Mouse (Mus musculus): ENCODE measurements around the gene Eif2b5. TPM values are rescaled to one million over a fixed set of nuclear protein-coding genes. Genes with fewer than 3 reads are reported as not detected.

Gene Eif2b5
- 10 to 100 TPM; 70.2 to 83.7 TPM for polyA plus RNA-seq (2017; shearing (Covaris generic))

DNA sequence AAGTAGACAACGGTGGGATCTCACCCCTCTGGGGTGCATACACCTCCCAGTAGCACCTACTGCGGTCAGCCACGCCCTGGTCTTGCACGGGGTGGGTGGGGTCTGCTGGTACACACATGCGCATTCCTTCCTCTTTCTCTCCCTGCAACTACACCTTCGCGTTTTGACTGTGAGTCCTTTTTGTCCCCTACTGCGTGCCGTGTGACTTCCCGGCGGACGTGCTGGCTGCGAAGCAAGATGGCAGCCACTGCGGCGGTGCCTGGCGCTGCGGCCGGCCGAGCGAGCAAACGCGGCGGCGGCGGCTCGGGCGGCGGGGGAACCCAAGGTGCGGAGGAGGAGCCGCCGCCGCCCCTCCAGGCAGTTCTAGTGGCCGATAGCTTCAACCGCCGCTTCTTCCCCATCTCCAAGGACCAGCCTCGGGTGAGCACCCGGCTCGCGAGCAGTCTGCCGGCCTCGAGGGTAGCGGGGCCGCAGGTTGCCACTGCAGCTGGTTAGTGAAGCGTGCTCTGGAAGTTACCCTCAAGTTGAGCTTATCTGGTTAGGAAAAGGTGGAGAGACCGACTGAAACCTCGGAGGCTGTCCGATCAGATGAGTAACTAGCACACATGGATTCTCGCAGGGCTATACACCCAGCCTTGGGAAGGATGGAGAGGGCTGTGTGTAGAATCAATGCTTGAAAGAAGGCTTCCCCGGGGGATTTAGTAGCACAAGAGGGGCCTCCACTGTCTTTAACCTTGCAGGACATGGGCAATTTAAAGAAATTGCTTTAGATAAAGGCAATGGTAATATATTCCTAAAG is at the start of gene Eif2b5:
Gene Eif2b5, plus strand, starts transcription at position 141 of the 799 bp plus-strand sequence.

GRCm38 (mm10) chr16:20516726-20517201 is 18.1 kb downstream of the Eif2b5 start, which contains the start of gene Dvl3:
TSS of gene Dvl3 (plus strand) at chr16:20516982.

GRCm38 (mm10) chr16:20535296-20536080 is 36.9 kb downstream of the Eif2b5 start, which contains the start of gene Ap2m1:
TSS of gene Ap2m1 (plus strand) at chr16:20535478.

DNA sequence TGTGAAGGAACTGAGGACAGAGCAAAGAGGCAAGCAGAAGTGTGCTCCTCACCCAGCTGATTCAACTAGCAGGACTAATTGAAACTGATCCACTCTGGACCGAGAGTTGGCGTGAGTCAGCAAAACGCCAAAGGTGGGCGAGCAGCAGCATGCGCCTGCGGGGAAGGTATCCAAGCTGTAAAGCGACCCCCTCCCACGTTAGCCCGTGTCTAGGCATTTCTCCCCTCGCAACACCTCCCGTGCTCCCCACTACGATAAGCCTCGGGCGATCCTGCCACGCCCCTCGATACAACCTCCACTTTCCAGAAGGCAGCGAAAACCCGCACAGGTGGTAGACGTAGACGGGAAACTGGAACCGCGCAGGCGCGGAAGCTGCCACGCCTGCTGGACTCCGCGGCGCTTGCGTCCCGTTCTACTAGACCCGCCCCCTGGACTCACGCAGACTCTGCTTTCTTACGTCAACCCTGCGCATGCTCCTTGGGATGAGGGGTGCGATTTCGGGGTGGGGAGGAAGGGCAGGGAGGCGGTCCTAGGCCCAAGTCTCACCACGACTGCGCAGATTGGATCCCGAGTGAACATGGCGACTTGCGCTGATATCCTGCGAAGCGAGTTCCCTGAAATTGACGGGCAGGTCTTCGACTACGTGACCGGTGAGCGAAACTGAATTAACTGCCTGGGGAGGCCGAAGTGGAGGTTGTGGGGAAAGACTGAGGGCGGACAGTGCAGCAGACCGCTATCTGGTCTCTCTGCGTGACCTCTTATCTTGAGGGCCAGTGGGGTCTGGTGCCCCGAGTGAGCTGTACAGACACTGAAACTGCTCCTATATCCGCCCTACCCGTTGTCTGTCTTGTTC is 49.7 kb downstream of the Eif2b5 start, which contains the start of gene Abcf3:
Gene Abcf3, plus strand, starts transcription at position 482 of the 853 bp plus-strand sequence.

Other genes with a start within 250 kb of the Eif2b5 start
- 10 to 100 TPM; 75.1 to 78.1 TPM for gene Parl, start 196.4 kb upstream of the Eif2b5 start, polyA plus RNA-seq (2017; shearing (Covaris generic))
- under 1 TPM in 1 of 2 experiments, not detected in 1; 0.21 TPM for gene Cyp2ab1, start 173.4 kb upstream of the Eif2b5 start, polyA plus RNA-seq (2017; shearing (Covaris generic))
- gene Abcc5, start 72.4 kb upstream of the Eif2b5 start, polyA plus RNA-seq (2017; shearing (Covaris generic)) = 10 to 100 TPM; 27.0 to 32.6 TPM
- 10 to 100 TPM; 24.1 to 26.7 TPM for gene Dvl3, start 18.2 kb downstream of the Eif2b5 start, polyA plus RNA-seq (2017; shearing (Covaris generic))
- 100 to 1,000 TPM; 385 to 421 TPM for gene Ap2m1, start 36.7 kb downstream of the Eif2b5 start, polyA plus RNA-seq (2017; shearing (Covaris generic))
- 100 to 1,000 TPM in 1 of 2 experiments, 10 to 100 TPM in 1; 65.1 to 102 TPM for gene Abcf3, start 49.8 kb downstream of the Eif2b5 start, polyA plus RNA-seq (2017; shearing (Covaris generic))
- 1 to 10 TPM in 1 of 2 experiments, under 1 TPM in 1; 0.08 to 2.4 TPM for gene Vwa5b2, start 90.7 kb downstream of the Eif2b5 start, polyA plus RNA-seq (2017; shearing (Covaris generic))
- 10 to 100 TPM; 16.1 to 20.0 TPM for gene Eef1akmt4, start 112.8 kb downstream of the Eif2b5 start, polyA plus RNA-seq (2017; shearing (Covaris generic))
- gene Gm49333, start 112.8 kb downstream of the Eif2b5 start, polyA plus RNA-seq (2017; shearing (Covaris generic)) = not detected
- gene Alg3, start 112.9 kb downstream of the Eif2b5 start, polyA plus RNA-seq (2017; shearing (Covaris generic)) = 10 to 100 TPM; 39.7 to 42.7 TPM
- under 1 TPM; 0.29 to 0.84 TPM for gene Camk2n2, start 122.5 kb downstream of the Eif2b5 start, polyA plus RNA-seq (2017; shearing (Covaris generic))
- not detected for gene Ece2, start 131.0 kb downstream of the Eif2b5 start, polyA plus RNA-seq (2017; shearing (Covaris generic))
- 100 to 1,000 TPM; 221 to 235 TPM for gene Psmd2, start 152.8 kb downstream of the Eif2b5 start, polyA plus RNA-seq (2017; shearing (Covaris generic))
- gene Eif4g1, start 169.5 kb downstream of the Eif2b5 start, polyA plus RNA-seq (2017; shearing (Covaris generic)) = 100 to 1,000 TPM; 104 to 132 TPM
- 1 to 10 TPM; 1.3 to 3.9 TPM for gene Fam131a, start 194.4 kb downstream of the Eif2b5 start, polyA plus RNA-seq (2017; shearing (Covaris generic))
- 10 to 100 TPM; 50.7 to 72.0 TPM for gene Polr2h, start 218.8 kb downstream of the Eif2b5 start, polyA plus RNA-seq (2017; shearing (Covaris generic))
- 1 to 10 TPM; 2.7 to 3.5 TPM for gene Clcn2, start 218.9 kb downstream of the Eif2b5 start, polyA plus RNA-seq (2017; shearing (Covaris generic))
- not detected for gene Chrd, start 234.3 kb downstream of the Eif2b5 start, polyA plus RNA-seq (2017; shearing (Covaris generic))
- gene Thpo, start 235.7 kb downstream of the Eif2b5 start, polyA plus RNA-seq (2017; shearing (Covaris generic)) = under 1 TPM in 1 of 2 experiments, not detected in 1; 0.11 TPM